Mouse (Mus musculus) heart, adult 2 months (tissue): Measurements from ENCODE around the gene Zfp446. TPM values are rescaled to one million over a fixed set of nuclear protein-coding genes. Genes with fewer than 3 reads are reported as not detected.

Source experiments
- DNase-seq, 2 experiments: peaks; one replicate each; pipeline ENCODE4 v3.0.0; 2021
- H3K27ac ChIP-seq: fragments of 200-600 bp; 2 replicates; pipeline ENCODE4 v1.8.1; 2022
- H3K27me3 ChIP-seq: fragments of 200-500 bp; 2 replicates; pipeline ENCODE4 v1.6.1; 2012; ENCODE audit warnings: mild to moderate bottlenecking, low read length, inconsistent platforms, mixed read lengths; ENCODE audit not compliant: control insufficient read depth, insufficient read depth
- H3K36me3 ChIP-seq: fragments of 200-500 bp; 2 replicates; pipeline ENCODE4 v1.6.1; 2012; ENCODE audit warnings: low read length, inconsistent platforms; ENCODE audit not compliant: control insufficient read depth, insufficient read depth
- H3K4me1 ChIP-seq: fragments of 200-500 bp; 2 replicates; pipeline ENCODE4 v1.6.1; 2011; ENCODE audit warnings: low read length; ENCODE audit not compliant: control insufficient read depth, insufficient read depth
- H3K4me3 ChIP-seq: fragments of 200-600 bp; 2 replicates; pipeline ENCODE4 v1.8.1; 2022
- H3K79me2 ChIP-seq: fragments of 200-500 bp; replicated peaks from 2 replicates; pipeline ENCODE4 v1.6.1; 2012; ENCODE audit warnings: mild to moderate bottlenecking, inconsistent platforms, low read length, moderate library complexity, mixed read lengths; ENCODE audit not compliant: control insufficient read depth, insufficient read depth
- H3K9ac ChIP-seq: fragments of 200-500 bp; 2 replicates; pipeline ENCODE4 v1.6.1; 2012; ENCODE audit warnings: low read depth, mild to moderate bottlenecking, control low read depth, inconsistent platforms, low read length, mixed read lengths
- CTCF ChIP-seq: fragments of 200-600 bp; IDR thresholded peaks from 2 replicates; pipeline ENCODE4 v1.8.1; 2022; ENCODE audit warnings: antibody characterized with exemption, mild to moderate bottlenecking, moderate library complexity
- EP300 ChIP-seq: fragments of 200-500 bp; IDR thresholded peaks from 2 replicates; pipeline ENCODE4 v1.6.1; 2011; ENCODE audit warnings: low read depth, low read length, control low read depth; ENCODE audit not compliant: insufficient read depth
- POLR2A ChIP-seq: fragments of 200-500 bp; IDR thresholded peaks from 2 replicates; pipeline ENCODE4 v1.6.1; 2011; ENCODE audit warnings: mild to moderate bottlenecking, low read depth, low read length, control low read depth; ENCODE audit not compliant: insufficient read depth
- WGBS: fragments of 180-500 bp; shearing (Covaris S2); methylation state at CpG from one replicate; pipeline ENCODE4 v1.1.7; 2018; 5-methylcytosine and 5-hydroxymethylcytosine counted together
- intact Hi-C: fragments of 180-260 bp; cut with DNase I; formaldehyde crosslinking; loops from one replicate; pipeline ENCODE4 v1.15.1; 2025
- polyA plus RNA-seq: library from polyadenylated mRNA; depleted of rRNA; stranded (reverse); fragments of >200 nt; gene quantifications from 2 replicates; pipeline ENCODE4 v1.2.3, GENCODE M21; 2012
- total RNA-seq, 2 experiments: library from RNA; stranded (reverse); gene quantifications; 2 replicates each; pipeline ENCODE4 v1.2.3; 2021

The Zfp446 gene
- total and polyA plus RNA-seq, 3 experiments, result 2.2 to 4.2 (median 2.9) TPM

- peaks cover 1% of the 10 kb centered on the region; the same call in 1 of the 2 replicates for H3K27me3 ChIP-seq
- whole genome bisulfite sequencing, result 83% methylated on average over 10 of the region's 10 CpGs
Observed at GRCm38 (mm10) chr7:12993148-12993547, 15.5 kb downstream of the Zfp446 start.

DNA sequence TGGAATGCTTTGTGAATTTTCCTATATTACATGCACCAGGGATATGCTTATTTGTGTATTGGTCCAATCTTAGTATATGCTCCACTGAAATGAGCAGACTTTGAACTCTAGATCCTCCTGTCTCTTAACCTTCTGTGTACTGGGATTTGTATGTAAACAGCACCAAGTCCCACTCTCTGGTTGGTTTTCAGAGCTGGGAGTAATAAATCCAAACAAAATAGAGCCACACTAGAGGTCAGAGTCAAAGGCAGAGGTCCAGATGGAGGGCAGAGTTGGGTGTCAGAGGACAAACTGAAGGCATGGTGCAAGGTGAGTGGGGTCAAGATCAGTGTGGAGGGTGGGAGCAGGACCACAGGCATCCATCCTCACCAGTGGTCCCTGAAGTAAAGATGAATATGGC lies 18.2 kb downstream of the Zfp446 start:
- TF ChIP-seq POLR2A (no peak), CTCF (no peak), EP300 (no peak)
- DNase-seq, result no peak
- Histone ChIP-seq H3K27ac (no peak overlapping the region), H3K27me3 (peaks cover 1% of the 10 kb centered on the region; the same call in 1 of the 2 replicates), H3K9ac (no peak overlapping the region), H3K36me3 (no peaks in the 10 kb centered on the region), H3K4me1 (no peaks in the 10 kb centered on the region), H3K4me3 (no peak overlapping the region), H3K79me2 (no peaks in the 10 kb centered on the region)
- intact Hi-C loops, result no loop called here

More at GRCm38 (mm10) chr7:12993148-12993547, 15.5 kb downstream of the Zfp446 start:
- no peak for DNase-seq
- H3K9ac ChIP-seq, result no peak overlapping the region
- TF ChIP-seq POLR2A, result no peak
- no peak for TF ChIP-seq EP300
- no peak for TF ChIP-seq CTCF
- H3K27ac ChIP-seq, result no peak overlapping the region
- no peaks in the 10 kb centered on the region for H3K4me1 ChIP-seq
- H3K79me2 ChIP-seq, result no peaks in the 10 kb centered on the region
- H3K4me3 ChIP-seq, result no peak overlapping the region
- intact Hi-C loops, result loop anchor here (2.0 kb wide), 1 partner anchor 82 kb away; no protein-coding TSS in a partner anchor
- no peaks in the 10 kb centered on the region for H3K36me3 ChIP-seq

DNA sequence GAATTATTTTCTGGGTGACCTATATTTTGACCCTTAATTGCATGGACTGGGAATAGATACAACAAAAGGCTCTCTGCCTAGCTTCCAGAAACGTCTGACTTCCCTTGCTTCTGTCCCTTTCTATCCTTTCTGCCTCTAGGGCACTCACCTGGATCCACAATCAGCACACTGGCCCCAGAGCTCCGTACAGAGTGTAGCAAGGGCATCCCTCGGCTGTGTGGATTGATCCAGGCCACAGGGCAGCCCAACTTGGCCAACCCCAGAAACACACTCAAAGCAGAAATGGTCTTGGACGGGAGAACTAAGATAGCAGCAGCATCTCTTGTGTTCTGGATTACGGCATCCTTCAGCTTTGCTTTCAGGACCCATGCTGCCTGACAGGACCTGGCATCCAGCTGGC lies 19.6 kb downstream of the Zfp446 start:
- WGBS, result 64% methylated on average over 5 of the region's 5 CpGs
- TF ChIP-seq EP300 (no peak), POLR2A (no peak), CTCF (no peak)
- H3K36me3 ChIP-seq, result no peaks in the 10 kb centered on the region
- DNase-seq, result no peak
- no peaks in the 10 kb centered on the region for H3K79me2 ChIP-seq
- H3K9ac ChIP-seq, result no peak overlapping the region
- no peak overlapping the region for H3K27ac ChIP-seq
- no peaks in the 10 kb centered on the region for H3K4me1 ChIP-seq
- H3K27me3 ChIP-seq, result peaks cover 1% of the 10 kb centered on the region; the same call in 1 of the 2 replicates
- no peak overlapping the region for H3K4me3 ChIP-seq
- intact Hi-C loops, result no loop called here

GRCm38 (mm10) chr7:12998053-12998452 lies 20.4 kb downstream of the Zfp446 start, which contains the start of gene Slc27a5:
Slc27a5 (minus strand) TSS chr7:12998192.
- intact Hi-C loops, result no loop called here
- no peak within 1 kb of the TSS for H3K4me3 ChIP-seq
- no peaks in the 10 kb centered on the region for H3K36me3 ChIP-seq
- DNase-seq, result no peak
- WGBS, result 65% methylated on average over 5 of the region's 5 CpGs
- H3K27me3 ChIP-seq, result peaks cover 1% of the 10 kb centered on the region; the same call in 1 of the 2 replicates
- no peak within 1 kb of the TSS for H3K9ac ChIP-seq
- no peaks in the 10 kb centered on the region for H3K4me1 ChIP-seq
- no peaks in the 10 kb centered on the region for H3K79me2 ChIP-seq
- H3K27ac ChIP-seq, result no peak within 1 kb of the TSS
- TF ChIP-seq CTCF (no peak), EP300 (no peak)

DNA sequence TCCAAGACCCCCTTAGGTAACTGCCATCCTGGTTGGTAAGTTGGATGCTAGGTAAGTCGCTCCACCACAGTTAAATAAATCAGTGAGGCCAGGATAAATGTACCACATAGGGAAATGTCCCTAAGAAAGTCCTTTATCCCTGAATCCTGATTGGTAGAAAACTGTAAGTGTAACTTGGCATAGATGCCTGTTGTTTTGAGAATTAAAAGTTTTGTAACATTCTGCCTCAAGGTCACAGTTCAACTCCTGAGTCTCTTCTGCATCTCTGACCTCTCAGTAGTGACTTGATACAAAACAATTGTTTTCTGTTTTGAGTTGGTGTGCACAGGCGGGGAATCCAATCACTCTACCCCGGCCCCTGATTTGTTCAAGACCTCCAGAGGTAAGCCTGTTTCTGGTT lies 21.2 kb downstream of the Zfp446 start, which contains the start of gene Trim28:
TSS of gene Trim28 (plus strand) at position 264 of the 400 bp plus-strand sequence.
- WGBS, result 82% methylated on average over 3 of the region's 3 CpGs
- Histone ChIP-seq H3K79me2 (no peaks in the 10 kb centered on the region), H3K27me3 (no peaks in the 10 kb centered on the region), H3K36me3 (no peaks in the 10 kb centered on the region), H3K27ac (no peak within 1 kb of the TSS), H3K9ac (no peak within 1 kb of the TSS), H3K4me1 (no peaks in the 10 kb centered on the region), H3K4me3 (no peak within 1 kb of the TSS)
- intact Hi-C loops, result no loop called here
- TF ChIP-seq POLR2A (no peak), EP300 (no peak), CTCF (no peak)
- DNase-seq, result no peak

GRCm38 (mm10) chr7:13001584-13001983 lies 23.9 kb downstream of the Zfp446 start:
- Histone ChIP-seq H3K4me3 (no peak overlapping the region), H3K9ac (no peak overlapping the region), H3K27me3 (no peaks in the 10 kb centered on the region), H3K27ac (no peak overlapping the region), H3K4me1 (no peaks in the 10 kb centered on the region), H3K36me3 (no peaks in the 10 kb centered on the region), H3K79me2 (no peaks in the 10 kb centered on the region)
- no peak for DNase-seq
- WGBS, result 52% methylated on average over 1 of the region's 1 CpGs
- intact Hi-C loops, result no loop called here
- TF ChIP-seq EP300 (no peak), CTCF (no peak), POLR2A (no peak)
